Mouse (Mus musculus) lung, embryonic 15.5 days (tissue): ENCODE measurements around the gene Efr3b. TPM values are rescaled to one million over a fixed set of nuclear protein-coding genes. Genes with fewer than 3 reads are reported as not detected.

Source experiments
- ATAC-seq: fragments of 200-750 bp; cut with Nextera tagmentation; 2 replicates; pipeline ENCODE4 v1.8.0; 2017; ENCODE audit warnings: moderate number of reproducible peaks, borderline replicate concordance; ENCODE audit not compliant: low FRiP score, low TSS enrichment; ENCODE audit errors: extremely low read depth
- H3K27ac ChIP-seq: fragments of 300-500 bp; sonication (generic); 2 replicates; pipeline ENCODE4 v1.5.1; 2015; ENCODE audit warnings: moderate library complexity, mild to moderate bottlenecking, inconsistent platforms
- H3K27me3 ChIP-seq: fragments of 300-500 bp; sonication (generic); 2 replicates; pipeline ENCODE4 v1.6.1; 2015; ENCODE audit warnings: inconsistent platforms
- H3K36me3 ChIP-seq: fragments of 300-500 bp; sonication (generic); 2 replicates; pipeline ENCODE4 v1.6.1; 2015; ENCODE audit warnings: inconsistent platforms
- H3K4me1 ChIP-seq: fragments of 300-500 bp; sonication (generic); 2 replicates; pipeline ENCODE4 v1.6.1; 2015; ENCODE audit warnings: inconsistent platforms
- H3K4me2 ChIP-seq: fragments of 300-500 bp; sonication (generic); 2 replicates; pipeline ENCODE4 v1.6.1; 2015; ENCODE audit warnings: inconsistent platforms, mild to moderate bottlenecking, moderate library complexity
- H3K4me3 ChIP-seq: fragments of 300-500 bp; sonication (generic); 2 replicates; pipeline ENCODE4 v1.5.1; 2015; ENCODE audit warnings: mild to moderate bottlenecking, inconsistent platforms
- H3K9ac ChIP-seq: fragments of 300-500 bp; sonication (generic); 2 replicates; pipeline ENCODE4 v1.6.1; 2015; ENCODE audit warnings: inconsistent platforms
- H3K9me3 ChIP-seq: fragments of 300-500 bp; sonication (generic); 2 replicates; pipeline ENCODE4 v1.6.1; 2016; ENCODE audit warnings: inconsistent platforms
- WGBS: fragments of 180-500 bp; shearing (Covaris S2); methylation state at CpG from one replicate; pipeline ENCODE4 v1.1.7; 2015; 5-methylcytosine and 5-hydroxymethylcytosine counted together
- polyA plus RNA-seq: library from polyadenylated mRNA; unstranded; fragments of >200 nt; fragmentation: Nextera tagmentation; extraction: Ambion mirVana; gene quantifications from 2 replicates; pipeline ENCODE4 v1.2.1, GENCODE M21; 2015

Efr3b gene
- polyA plus RNA-seq, 1 experiment from 2014 or later, result 4.2 TPM

- H3K36me3 ChIP-seq, result no peaks in the 10 kb centered on the region
- 4% methylated on average over 1 of the region's 1 CpGs for WGBS
- no peak for ATAC-seq
- no peaks in the 10 kb centered on the region for H3K9me3 ChIP-seq
- H3K27me3 ChIP-seq, result no peaks in the 10 kb centered on the region
- no peak overlapping the region for H3K4me3 ChIP-seq
- H3K27ac ChIP-seq, result no peak overlapping the region
- H3K9ac ChIP-seq, result no peak overlapping the region
- no peak overlapping the region for H3K4me2 ChIP-seq
- 0 out of 2 replicates have a peak, but pooled peaks cover 6% of the 10 kb centered on the region for H3K4me1 ChIP-seq
These were observed 112.6 kb downstream of the Efr3b start for GRCm38 (mm10) chr12:3926127-3926526.

GRCm38 (mm10) chr12:3919423-3919822 lies 119.3 kb downstream of the Efr3b start:
- H3K36me3 ChIP-seq, result peaks cover 4% of the 10 kb centered on the region; the same call in 1 of the 2 replicates
- H3K9me3 ChIP-seq, result no peaks in the 10 kb centered on the region
- no peak overlapping the region for H3K27ac ChIP-seq
- H3K4me2 ChIP-seq, result no peak overlapping the region
- WGBS, result 69% methylated on average over 3 of the region's 3 CpGs
- no peak overlapping the region for H3K4me3 ChIP-seq
- no peak overlapping the region for H3K9ac ChIP-seq
- H3K27me3 ChIP-seq, result no peaks in the 10 kb centered on the region
- no peak for ATAC-seq
- H3K4me1 ChIP-seq, result 0 out of 2 replicates have a peak, but pooled peaks cover 6% of the 10 kb centered on the region

- Histone ChIP-seq H3K36me3 (peaks cover 4% of the 10 kb centered on the region; the same call in 1 of the 2 replicates), H3K4me2 (no peak overlapping the region), H3K9ac (no peak overlapping the region), H3K4me3 (no peak overlapping the region), H3K27ac (no peak overlapping the region), H3K27me3 (no peaks in the 10 kb centered on the region), H3K4me1 (peaks cover 11% of the 10 kb centered on the region; the same call in 1 of the 2 replicates), H3K9me3 (no peaks in the 10 kb centered on the region)
- ATAC-seq, result 0 out of 2 replicates have a peak, but pooled peaks have one; percentile 9
- 39% methylated on average over 3 of the region's 3 CpGs for WGBS
These were observed 120.1 kb downstream of the Efr3b start for GRCm38 (mm10) chr12:3918577-3918976.

DNA sequence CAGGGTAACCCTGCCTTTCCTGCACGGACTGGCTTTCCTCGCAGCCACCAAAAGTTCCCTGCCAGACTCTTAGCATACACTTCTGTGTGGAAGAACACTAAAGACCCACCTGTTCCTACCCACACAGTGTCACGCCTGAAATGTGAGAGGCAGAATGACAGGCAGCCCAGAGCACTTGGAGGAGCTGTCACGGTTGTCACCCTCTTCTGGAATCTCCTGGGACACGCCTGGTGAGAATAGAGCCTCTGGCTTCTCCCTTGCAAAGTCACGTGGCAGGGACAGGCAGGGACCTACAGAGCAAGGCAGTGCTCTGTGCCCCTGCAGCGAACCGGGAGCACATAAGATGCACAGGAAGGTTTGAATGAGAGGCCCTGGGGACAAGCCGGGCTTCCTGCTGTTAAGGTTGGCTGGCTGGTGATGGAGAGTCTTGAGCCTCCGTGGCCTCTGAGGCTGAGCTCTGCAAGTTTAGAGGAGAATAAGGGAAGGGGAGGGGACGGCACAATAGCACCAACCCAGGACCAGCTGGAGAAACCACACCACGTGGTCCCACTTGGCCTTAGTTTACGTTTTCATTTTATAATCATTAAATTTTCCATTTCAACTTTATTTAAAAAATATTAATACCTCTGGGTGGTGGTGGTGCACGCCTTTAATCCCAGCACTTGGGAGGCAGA lies 120.9 kb downstream of the Efr3b start:
- 27% methylated on average over 14 of the region's 14 CpGs for WGBS
- Histone ChIP-seq H3K27me3 (no peaks in the 10 kb centered on the region), H3K27ac (no peak overlapping the region), H3K9ac (no peak overlapping the region), H3K4me2 (no peak overlapping the region), H3K36me3 (peaks cover 4% of the 10 kb centered on the region; the same call in 1 of the 2 replicates), H3K4me1 (peaks cover 13% of the 10 kb centered on the region; the same call in 1 of the 2 replicates), H3K9me3 (no peaks in the 10 kb centered on the region), H3K4me3 (no peak overlapping the region)
- ATAC-seq, result 0 out of 2 replicates have a peak, but pooled peaks have one; percentile 16

DNA sequence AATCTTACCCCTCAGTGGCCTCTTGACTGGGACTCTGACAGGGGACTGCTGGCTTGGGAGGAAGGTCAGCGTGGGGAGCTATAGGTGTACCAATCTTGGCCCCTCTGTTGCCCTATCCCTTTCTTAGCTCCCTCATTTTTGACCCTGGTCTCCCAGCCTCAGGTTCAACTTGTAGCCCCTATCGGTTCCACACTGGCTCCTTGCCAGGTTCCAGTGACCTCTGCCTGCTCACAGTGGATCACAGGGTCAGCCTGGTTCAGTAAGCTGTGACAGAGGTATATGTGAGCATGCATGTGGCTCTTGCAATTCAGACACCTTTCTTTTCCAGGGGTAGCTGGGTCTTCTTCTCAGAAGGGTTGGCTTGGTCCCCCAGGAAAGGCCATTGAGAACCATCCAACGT lies 122.9 kb downstream of the Efr3b start:
- Histone ChIP-seq H3K4me2 (no peak overlapping the region), H3K27me3 (no peaks in the 10 kb centered on the region), H3K27ac (no peak overlapping the region), H3K4me1 (peaks cover 6% of the 10 kb centered on the region; the same call in 1 of the 2 replicates), H3K36me3 (peaks cover 4% of the 10 kb centered on the region; the same call in 1 of the 2 replicates), H3K9ac (no peak overlapping the region), H3K9me3 (no peaks in the 10 kb centered on the region), H3K4me3 (no peak overlapping the region)
- ATAC-seq, result no peak
- 67% methylated on average over 3 of the region's 3 CpGs for WGBS

Other genes with a start within 250 kb of the Efr3b start
- gene Dnmt3a, start 232.9 kb downstream of the Efr3b start, polyA plus RNA-seq, result 144 and 151 TPM in 2 replicates
- gene Pomc, start 84.0 kb downstream of the Efr3b start, polyA plus RNA-seq, result 3.1 and 3.2 TPM in 2 replicates
- gene Dnajc27, start 43.7 kb upstream of the Efr3b start, polyA plus RNA-seq, result 6.4 and 6.9 TPM in 2 replicates
- 10.9 and 12.2 TPM in 2 replicates for gene Adcy3, start 94.2 kb upstream of the Efr3b start, polyA plus RNA-seq
- gene Ptrhd1, start 195.1 kb upstream of the Efr3b start, polyA plus RNA-seq, result 6.1 and 6.2 TPM in 2 replicates
- 16.3 and 17.0 TPM in 2 replicates for gene Cenpo, start 195.4 kb upstream of the Efr3b start, polyA plus RNA-seq